Mouse (Mus musculus): ENCODE measurements around the gene Socs3.
A peak's percentile ranks its signal among the peaks of the same experiment; 100 is the strongest.

Gene Socs3

DNA sequence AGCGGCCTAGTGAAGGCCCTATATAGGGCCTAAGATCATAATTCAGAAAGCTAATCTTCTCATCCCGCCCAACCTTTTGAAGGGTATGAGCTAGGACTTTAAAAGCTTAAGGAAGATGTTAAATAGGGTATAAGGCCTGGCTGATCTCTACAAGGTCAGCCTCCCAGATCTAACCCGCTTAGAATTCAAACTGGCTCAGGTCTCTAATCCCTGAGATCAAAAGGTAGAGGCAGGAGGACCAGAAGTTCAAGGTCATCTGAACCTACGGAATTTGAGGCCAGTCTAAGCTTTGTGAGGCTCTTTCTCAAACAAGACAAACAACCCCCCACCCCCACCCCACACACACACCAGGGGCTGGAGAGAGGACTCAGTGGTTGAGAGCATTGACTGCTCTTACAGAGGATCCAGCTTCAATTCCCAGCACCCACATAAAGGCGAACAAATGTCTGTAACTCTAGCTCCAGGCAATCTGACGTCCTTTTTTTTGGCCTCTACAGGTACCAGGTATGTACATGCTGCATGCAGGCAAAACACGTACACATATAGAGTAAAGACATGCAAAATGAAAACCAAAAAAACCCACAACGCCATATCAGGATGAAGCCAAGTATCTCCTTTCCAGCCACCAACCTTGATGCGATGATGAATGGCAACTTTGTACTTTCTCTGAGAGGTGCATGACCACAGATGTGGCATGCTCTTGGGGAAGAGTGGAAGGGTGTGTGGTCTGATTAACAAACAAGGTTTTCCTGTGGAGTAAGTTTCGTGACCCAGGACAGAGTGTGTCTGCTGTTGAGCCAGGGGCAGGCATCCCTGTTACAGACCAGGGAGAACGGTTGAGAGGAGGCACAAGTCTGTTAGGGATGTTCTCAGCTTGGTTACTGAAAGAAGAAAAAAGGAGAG lies 3.1 kb upstream of the Socs3 start:
- no peak for DNase-seq (ENCODE audit: low read depth, low spot score)

DNA sequence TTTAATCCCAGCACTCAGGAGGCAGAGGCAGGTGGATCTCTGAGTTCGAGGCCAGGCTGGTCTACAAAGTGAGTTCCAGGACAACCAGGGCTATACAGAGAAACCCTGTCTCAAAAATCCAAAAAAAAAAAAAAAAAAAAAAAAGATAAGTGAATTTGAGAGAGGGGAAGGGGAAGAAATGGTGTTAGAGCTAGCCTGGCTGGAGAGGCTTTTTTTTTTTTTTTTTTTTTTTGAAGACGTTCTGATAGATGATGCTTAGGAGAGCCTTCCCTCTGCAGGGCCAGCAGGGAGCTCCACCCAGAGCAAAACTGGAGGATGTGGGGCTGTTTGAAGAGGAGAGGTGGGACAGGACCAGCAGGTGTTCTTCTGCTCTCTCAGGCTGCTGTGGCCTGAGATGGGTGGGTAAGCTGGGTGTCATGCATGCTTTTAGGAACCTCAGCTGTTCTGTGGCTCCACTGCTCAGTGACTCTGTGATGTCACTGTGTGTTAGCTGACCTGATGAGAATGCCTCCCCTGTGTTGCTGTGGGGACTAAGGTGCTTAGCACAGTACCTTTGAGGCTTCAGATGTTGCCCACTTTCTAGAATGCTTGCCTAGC lies 1.9 kb upstream of the Socs3 start:
- DNase-seq (ENCODE audit: low read depth, low spot score), result no peak

DNA sequence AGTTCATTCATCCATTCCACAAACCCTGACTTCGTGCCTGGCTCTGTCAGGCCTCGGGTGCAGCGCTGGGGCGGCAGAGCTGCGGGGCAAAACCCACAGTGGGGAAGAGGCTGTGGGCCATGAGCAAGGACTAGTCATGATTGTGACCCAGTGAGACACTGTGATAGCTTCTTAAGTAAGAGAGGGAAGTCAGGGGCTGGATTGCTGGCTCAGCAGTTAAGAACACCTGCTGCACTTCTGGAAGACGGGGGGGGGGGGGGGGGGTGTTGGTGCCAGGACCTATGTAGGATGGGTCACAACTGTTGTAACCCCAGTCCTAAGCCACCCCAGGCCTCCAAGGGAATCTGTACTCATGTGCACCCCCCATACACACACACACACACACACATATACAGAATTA lies 1.3 kb upstream of the Socs3 start:
- DNase-seq (ENCODE audit: low read depth, low spot score), result no peak

DNA sequence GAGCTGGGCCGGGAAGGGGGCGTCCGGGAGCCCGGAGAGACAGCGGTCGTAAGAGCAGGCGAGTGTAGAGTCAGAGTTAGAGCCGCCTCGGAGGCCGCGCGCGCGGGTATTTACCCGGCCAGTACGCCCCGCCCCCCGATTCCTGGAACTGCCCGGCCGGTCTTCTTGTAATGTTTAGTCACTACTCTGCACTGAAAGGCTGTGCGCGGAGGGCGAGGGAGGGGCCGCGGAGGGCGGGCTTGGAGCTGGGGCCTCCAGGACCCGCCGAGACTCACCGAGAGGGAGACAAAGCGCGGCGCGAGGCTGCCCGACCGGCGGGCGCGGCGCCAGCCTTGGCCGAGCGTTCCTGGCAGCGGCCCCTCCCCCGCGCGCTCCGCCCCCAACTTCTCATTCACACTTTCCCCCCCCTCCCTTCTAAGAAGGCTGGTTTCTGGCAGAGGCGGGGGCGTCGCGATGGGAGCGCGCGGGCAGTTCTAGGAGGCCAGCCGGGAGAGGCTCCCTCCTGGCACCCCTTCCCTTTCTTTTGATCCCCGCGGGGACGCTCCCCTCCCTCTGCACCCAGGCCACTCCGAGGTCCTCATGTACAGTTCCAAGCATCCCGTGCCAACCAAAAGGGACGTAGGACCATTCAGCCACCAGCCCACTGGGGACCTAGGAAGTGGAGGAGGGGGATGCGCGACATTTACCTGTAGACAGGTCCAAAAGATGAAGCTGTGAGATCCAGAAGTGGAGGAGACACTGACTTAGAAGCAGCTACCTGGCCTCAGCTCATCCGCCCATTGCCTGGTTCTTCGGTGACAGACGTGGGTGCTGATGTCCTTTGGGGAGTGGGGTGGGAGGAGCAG lies 525 bp downstream of the Socs3 start:
- no peak for DNase-seq (ENCODE audit: low read depth, low spot score)

DNA sequence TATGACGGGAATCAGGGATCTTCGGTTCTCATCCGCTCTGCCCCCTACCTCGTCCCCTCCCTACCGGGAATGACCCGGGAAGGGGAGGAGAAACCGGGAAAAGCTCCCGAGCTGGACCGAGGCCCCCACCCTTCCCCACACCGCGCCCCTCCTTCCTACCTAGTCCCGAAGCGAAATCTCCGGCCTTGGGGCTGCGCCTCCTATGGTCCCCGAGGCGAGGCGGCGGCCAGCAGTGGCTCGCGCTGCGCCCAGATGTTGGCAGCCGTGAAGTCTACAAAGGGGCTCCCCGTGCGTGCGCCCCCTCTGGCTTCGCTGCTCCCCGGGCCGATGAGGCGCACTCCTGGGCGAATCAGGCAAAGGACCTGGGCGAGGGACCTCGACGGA lies 1.1 kb downstream of the Socs3 start:
- no peak for DNase-seq (ENCODE audit: low read depth, low spot score)

DNA sequence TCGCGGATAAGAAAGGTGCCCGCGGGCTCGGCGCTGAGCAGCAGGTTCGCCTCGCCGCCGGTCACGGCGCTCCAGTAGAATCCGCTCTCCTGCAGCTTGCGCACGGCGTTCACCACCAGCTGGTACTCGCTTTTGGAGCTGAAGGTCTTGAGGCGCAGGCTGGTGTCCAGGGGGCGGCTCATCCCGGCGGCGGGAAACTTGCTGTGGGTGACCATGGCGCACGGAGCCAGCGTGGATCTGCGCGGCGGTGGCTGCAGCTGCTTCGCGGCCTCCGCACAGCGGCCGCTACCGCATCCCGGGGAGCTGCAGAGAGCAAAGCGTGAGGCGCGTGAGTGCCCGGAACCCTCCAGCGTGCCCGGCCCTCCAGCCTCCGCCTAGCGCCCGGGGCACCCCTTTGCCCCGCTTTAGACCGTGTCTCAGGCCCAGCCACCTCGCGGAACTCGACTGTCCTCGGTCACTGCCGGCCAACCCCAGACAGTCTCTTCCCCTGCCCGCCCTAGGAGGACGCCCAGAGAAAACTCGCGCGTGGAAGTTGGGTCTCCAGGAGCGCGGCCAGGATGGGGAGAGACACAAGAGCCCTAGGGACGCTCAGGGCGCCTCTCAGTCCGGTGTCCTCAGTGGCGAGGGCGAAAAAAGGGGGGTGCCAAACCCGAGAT lies 1.7 kb downstream of the Socs3 start:
- DNase-seq (ENCODE audit: low read depth, low spot score), result no peak

DNA sequence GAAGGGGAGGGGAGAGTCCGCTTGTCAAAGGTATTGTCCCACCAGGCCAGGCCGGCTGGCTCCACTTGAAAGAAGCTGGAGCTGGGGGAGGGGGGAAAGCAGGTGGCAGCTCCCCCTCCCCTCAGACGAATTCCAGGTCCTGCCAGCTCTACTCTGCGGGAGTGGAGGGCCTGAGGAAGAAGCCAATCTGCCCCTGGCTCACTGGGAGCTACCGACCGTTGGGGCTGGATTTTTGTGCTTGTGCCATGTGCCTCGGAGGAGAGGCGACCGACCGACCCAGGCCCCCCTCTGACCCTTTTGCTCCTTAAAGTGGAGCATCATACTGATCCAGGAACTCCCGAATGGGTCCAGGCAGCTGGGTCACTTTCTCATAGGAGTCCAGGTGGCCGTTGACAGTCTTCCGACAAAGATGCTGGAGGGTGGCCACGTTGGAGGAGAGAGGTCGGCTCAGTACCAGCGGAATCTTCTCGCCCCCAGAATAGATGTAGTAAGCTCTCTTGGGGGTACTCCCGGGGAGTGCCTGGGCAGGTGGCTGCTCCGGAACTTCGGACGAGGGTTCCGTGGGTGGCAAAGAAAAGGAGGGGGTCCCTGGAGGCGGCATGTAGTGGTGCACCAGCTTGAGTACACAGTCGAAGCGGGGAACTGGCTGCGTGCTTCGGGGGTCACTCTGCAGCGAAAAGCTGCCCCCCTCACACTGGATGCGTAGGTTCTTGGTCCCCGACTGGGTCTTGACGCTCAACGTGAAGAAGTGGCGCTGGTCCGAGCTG lies 2.4 kb downstream of the Socs3 start:
- DNase-seq (ENCODE audit: low read depth, low spot score), result no peak

DNA sequence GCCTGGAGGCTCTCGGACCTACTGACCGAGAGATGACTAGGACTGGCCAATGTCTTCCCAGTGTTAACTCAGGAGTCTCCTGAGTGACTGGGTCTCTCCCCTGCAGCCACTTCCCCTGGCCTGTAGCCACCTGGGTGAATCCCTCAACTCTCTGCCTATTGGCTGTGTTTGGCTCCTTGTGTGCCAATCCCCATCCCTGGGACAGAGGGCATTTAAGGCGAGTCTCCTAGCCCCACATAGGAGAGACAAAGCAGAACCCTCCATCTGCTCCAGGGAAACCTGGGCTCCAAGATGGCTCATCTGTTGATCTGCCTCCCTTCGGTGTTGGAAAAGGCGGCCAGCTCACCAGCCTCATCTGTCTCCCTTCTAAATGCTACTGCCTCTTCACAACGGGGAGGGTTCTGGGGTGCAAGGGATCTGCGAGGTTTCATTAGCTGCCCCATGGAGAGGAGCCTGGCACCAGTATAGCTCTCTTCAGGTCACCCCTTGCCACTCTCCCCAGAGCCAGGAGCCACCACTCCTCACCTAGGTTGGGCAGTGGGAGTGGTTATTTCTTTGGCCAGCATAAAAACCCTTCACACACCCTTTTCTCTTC lies 3.2 kb downstream of the Socs3 start:
- DNase-seq (ENCODE audit: low read depth, low spot score), result no peak

DNA sequence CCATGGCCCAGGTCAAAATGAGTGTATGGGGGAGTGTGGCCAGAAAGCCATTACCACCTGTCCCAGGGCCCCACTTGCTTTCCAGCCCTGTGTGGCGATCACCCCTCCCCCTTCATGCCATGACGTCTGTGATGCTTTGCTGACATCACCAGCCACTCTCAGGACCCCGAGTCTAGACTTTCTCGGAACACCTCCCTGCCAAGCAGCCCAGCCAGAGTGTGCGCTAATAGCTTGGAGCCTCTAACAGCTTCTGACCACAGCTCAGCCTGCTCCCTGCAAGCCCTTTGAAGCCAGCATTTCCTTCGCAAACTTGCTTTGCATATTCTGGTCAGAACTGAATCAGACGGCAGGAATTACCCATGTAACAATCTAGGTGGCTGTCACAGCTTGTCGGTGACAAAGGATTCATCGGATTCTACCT lies 4.3 kb downstream of the Socs3 start:
- no peak for DNase-seq (ENCODE audit: low read depth, low spot score)

DNA sequence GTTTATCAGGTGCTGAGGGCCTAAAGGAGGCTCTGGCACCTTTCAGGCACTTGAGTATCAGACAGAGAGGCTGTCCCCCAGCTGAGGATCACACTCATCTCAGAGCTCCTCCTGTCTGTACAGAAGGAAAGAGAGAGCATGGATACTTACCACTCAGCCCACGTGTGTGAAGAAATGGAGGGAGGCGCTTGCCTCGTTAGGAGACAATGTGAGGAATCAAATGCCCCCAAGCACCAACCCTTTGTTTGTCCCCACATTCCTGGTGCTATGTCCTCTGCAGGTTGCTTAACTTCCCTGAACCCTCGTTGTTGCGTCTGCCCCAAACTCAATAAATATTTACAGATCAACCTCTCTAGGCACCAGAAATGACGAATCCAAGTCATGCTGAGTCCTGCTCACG lies 4.8 kb downstream of the Socs3 start:
- DNase-seq (ENCODE audit: low read depth, low spot score), result no peak

DNA sequence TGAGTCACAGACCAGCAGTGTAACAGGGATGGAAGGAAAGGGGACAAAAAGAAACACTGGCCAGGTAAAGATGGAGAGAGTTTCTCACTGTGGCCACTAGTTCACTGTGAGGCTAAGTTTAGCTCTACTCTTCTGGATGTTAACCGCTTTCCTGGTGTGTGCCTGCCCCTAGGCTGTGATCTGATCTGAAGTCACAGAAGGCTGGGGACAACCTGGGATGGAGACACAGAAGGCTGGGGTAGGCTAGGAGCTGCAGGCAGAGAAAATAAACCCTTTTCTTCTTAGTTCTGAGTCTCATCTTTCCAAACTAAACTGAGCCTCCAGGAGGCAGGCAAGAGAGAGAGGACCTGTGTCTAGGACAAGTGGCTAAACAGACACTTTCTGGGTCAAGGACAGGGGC lies 5.6 kb downstream of the Socs3 start:
- no peak for DNase-seq (ENCODE audit: low read depth, low spot score)

DNA sequence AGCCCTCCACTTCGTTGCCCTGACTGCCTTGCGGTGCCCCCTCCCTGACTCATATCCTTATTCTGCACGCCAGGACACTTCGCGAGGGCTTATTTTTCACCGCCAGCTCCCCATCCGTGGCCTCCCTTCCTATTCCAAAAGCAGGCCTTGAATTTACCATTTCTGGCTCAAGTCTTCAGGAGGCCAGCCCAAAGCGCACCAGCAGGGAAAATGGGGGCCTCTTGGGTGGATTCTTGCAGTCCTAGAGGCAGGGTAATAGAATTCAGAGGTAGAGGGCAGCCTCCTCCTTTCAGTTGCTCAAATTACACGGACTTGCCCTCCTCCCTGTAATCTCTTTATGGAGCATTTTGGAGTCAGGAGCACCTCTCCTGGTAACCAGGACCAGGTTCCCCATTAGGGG lies 6.0 kb downstream of the Socs3 start:
- DNase-seq (ENCODE audit: low read depth, low spot score), result no peak

DNA sequence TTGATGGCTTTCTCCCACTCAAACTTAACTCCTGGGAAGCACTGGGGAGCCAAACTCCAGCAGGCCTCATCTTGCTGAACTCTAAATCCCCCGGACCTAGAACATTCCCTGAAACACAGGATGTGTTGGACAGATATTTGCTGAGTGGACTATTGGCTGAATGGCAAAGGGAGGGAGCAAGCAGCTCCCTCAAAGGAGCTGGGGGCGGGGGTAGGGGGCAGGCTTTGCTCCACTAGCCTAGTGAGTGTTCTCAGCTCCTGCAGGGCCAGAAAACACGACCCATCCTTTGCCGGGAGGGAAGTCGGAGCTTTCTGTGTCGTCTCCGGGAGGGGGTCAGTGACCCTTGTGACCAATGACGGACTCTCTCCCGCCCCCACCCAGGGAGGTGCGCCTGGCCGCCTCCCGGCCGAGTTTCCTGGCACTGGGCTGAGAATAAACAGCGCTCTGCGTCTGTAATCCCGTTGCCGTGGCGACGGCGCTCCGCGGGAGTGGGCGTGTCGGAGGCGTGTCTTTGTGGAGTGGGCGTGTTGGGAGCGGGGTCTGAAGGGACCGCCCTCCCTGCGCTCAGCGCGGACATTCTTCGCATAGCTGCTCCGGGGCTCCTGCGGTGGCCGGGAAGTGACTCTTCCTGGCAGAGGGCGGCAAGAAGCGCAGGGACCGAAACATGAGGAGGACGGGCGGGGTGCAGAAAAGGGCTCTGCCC lies 6.6 kb downstream of the Socs3 start:
- peak; percentile 76 for DNase-seq (ENCODE audit: low read depth, low spot score)

DNA sequence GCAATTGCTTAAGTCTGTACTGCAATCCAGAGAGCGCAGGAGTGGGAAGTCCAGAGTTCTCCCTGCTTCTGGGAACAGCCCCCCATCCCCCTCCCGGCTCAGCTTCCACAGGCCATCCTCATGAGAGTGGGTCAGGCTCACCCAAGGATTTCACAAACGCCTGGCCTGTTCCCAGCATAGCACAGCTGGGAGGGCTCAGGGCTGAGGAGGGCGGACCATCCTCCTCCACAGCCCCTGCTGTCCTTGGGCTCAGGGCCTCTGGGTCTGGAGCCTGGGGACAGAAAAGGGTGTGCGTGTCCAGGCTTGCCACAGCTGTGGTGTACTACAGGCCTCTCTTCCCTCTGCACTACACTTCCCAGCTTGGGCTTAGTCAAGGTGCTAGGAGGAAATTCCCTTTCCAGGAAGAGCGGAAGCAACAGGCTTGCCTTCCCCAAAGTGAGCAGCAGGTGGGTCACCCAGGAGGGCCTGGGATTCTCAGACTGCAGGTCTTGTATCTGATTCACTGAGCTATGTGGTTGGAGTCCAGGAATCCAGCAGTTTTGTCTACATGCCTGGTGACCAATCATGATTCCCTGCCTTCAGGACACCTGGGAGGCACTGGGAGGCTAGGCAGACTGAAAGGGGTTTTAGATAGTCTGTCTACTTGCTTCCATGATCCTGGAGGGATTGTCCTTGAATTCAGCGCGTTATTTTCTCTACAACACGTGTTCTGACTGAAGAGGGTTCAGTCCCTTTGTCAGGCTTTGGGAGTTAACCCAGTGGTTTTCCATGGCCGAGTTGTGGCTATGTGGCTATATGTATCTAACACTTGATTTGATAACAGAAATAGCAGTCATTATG lies 7.4 kb downstream of the Socs3 start:
- DNase-seq (ENCODE audit: low read depth, low spot score), result no peak

DNA sequence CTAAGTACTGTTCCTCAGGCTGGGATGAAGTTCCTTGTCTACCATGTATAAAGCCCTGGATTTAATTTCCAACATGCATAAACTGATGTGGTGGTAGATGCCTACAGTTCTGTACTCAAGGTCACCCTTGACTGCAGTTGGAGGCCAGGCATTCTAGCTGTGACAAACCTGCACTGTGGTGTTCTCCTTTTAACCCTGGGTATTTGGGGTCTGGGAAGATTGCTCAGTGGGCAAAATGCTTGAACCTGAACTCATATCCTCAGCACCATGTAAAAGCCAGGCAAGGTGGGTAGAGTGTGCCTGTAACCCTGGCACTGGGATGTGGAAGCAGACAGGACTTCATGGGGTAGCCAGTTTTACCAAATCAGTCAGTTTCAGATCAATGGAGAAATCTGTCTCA lies 9.2 kb downstream of the Socs3 start:
- DNase-seq (ENCODE audit: low read depth, low spot score), result no peak

DNA sequence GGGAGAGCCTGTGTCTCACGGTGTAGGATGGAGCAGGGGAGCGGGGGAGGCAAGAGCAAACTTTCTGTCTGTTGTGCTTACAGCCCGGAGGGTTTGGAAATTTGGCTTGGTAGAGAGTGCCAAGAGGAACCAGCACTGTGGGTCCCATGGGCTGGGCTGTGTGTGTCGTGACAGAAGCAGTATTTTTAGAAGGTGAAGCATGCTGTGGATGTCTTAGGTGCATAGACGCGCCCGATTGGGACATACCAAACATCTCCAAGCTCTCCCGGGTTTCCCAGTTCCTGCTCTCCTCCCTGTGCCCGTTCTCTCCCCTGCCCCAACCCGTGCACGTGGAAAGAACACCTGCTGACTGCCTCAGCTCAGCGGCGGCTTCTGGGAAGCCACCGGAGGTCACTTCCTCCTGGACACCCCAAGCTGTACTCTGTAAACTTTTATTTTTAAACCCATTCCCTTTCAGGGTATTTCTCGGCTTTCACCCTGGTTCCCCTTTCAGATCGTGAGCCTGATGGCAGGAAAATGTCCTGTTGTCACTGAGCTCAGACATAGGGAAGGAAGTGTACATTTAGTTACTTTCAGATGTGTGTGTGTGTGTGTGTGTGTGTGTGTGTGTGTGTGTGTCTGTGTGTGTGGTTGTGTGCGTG lies 10.0 kb downstream of the Socs3 start:
- no peak for DNase-seq (ENCODE audit: low read depth, low spot score)

DNA sequence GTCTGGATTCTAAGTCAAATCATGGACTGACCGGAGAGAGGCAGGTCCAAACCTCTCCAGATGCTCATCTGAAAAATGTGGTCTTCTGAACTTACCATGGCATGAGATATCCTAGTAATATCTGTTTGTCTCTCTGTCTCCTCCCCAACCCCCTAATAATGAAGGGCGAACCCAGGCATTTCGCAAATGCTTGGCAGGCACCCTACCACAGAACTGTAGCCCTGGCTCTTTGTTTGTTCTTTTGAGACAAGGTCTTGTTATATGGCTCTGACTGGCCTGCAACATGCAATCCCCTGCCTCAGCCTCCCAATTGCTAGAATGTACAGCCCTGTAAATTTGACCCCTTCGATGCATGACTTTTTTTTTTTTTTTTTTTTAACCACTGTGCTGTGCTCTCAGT lies 10.7 kb downstream of the Socs3 start:
- no peak for DNase-seq (ENCODE audit: low read depth, low spot score)

DNA sequence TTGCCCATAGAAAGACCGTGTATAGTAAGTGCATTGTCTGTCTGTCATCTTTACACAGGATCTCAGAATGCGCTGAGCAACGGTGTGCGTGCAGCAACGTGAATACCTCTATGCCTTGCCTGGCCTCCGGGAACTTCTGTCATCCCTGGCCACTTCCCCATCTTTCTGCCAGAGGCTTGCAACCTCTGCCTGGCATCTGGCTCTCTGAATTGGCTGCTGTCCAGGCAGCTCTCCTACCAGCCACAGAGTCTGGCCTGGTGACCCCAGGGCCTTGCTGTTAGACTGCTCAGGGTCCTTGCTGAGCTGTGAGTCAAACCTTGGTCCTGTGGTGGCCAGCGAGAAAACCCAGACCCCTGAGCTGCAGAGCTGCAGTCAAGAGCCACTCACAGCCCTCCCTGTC lies 11.7 kb downstream of the Socs3 start:
- no peak for DNase-seq (ENCODE audit: low read depth, low spot score)

DNA sequence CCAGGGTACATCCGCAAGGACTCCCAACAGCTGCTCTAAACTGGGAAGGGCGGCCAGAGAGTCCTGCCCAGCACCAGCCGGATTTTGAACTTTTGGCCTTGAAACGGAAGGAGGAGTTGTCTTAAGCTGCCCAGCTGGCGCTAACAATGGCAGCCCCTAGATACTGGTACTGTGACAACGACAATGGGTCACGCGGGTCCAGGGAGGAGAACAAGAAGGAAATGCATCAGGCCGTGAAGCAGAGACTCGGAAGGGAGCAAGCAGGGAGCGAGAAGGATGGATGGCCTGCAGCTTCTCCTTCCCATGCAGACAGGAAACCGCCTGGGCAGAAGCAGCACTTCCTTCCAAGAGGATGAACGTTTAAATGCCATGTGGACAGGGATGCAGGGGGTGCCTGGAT lies 14.2 kb downstream of the Socs3 start:
- no peak for DNase-seq (ENCODE audit: low read depth, low spot score)

Measured in telencephalon, adult 2 months (tissue).